Mouse (Mus musculus) bone marrow macrophage, adult 2 months (primary cell): ENCODE measurements around the gene Eif2b5.

Experiments
- CTCF ChIP-seq: IDR thresholded peaks from 2 replicates; pipeline ENCODE4 v1.5.1; 2012; ENCODE audit warnings: low read depth, mild to moderate bottlenecking, low read length, moderate library complexity
- POLR2A ChIP-seq: IDR thresholded peaks from 2 replicates; pipeline ENCODE4 v1.6.1; 2012; ENCODE audit warnings: mild to moderate bottlenecking, low read depth, low read length, borderline replicate concordance

DNA sequence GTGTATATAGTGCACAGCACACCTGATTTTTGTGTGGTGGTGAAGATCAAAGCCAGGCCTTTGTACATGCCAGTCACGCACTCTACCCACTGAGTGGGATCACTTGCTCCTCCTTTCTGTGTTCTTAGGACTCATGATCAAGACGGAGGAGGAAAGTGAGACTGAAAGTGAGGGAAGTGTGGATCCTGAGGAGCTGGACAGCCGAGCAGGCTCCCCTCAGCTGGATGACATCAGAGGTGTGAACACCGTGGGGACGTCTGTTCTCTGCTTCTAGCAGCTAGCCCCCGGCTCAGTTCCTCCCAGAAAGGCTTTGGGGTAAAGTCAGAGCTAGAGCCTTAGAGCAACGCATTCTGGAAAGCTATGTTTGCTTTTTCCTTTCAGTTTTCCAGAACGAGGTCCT, 7.4 kb downstream of the Eif2b5 start:
- no peak for TF ChIP-seq POLR2A
- no peak for TF ChIP-seq CTCF
